Mouse (Mus musculus) forebrain, embryonic 15.5 days (tissue): ENCODE data around the gene Pard3. TPM values are rescaled to one million over a fixed set of nuclear protein-coding genes. Genes with fewer than 3 reads are reported as not detected.

Experiments
- ATAC-seq: fragments of 200-750 bp; cut with Nextera tagmentation; replicated peaks from 2 replicates; pipeline ENCODE4 v1.8.0; 2017; ENCODE audit warnings: mild to moderate bottlenecking, moderate TSS enrichment, moderate library complexity
- H3K27ac ChIP-seq: fragments of 300-500 bp; sonication (generic); replicated peaks from 2 replicates; pipeline ENCODE4 v1.5.1; 2015; ENCODE audit warnings: mild to moderate bottlenecking, inconsistent platforms
- H3K27me3 ChIP-seq: fragments of 300-500 bp; sonication (generic); 2 replicates; pipeline ENCODE4 v1.6.1; 2015; ENCODE audit warnings: inconsistent platforms
- H3K36me3 ChIP-seq: fragments of 300-500 bp; sonication (generic); 2 replicates; pipeline ENCODE4 v1.6.1; 2015; ENCODE audit warnings: mild to moderate bottlenecking, inconsistent platforms
- H3K4me1 ChIP-seq: fragments of 300-500 bp; sonication (generic); 2 replicates; pipeline ENCODE4 v1.6.1; 2015; ENCODE audit warnings: inconsistent platforms
- H3K4me2 ChIP-seq: fragments of 300-500 bp; sonication (generic); replicated peaks from 2 replicates; pipeline ENCODE4 v1.6.1; 2015; ENCODE audit warnings: mild to moderate bottlenecking, inconsistent platforms
- H3K4me3 ChIP-seq: fragments of 300-500 bp; sonication (generic); 2 replicates; pipeline ENCODE4 v1.5.1; 2015; ENCODE audit warnings: mild to moderate bottlenecking, inconsistent platforms
- H3K9ac ChIP-seq: fragments of 300-500 bp; sonication (generic); replicated peaks from 2 replicates; pipeline ENCODE4 v1.6.1; 2015; ENCODE audit warnings: mild to moderate bottlenecking, inconsistent platforms
- H3K9me3 ChIP-seq: fragments of 300-500 bp; sonication (generic); 2 replicates; pipeline ENCODE4 v1.6.1; 2016; ENCODE audit warnings: inconsistent platforms
- WGBS: fragments of 180-500 bp; shearing (Covaris S2); methylation state at CpG from one replicate; pipeline ENCODE4 v1.1.7; 2015; ENCODE audit warnings: mixed read lengths; 5-methylcytosine and 5-hydroxymethylcytosine counted together
- polyA plus RNA-seq: library from polyadenylated mRNA; unstranded; fragments of >200 nt; fragmentation: Nextera tagmentation; extraction: Ambion mirVana; gene quantifications from 2 replicates; pipeline ENCODE4 v1.2.1, GENCODE M21; 2015

Gene Pard3
- polyA plus RNA-seq, 1 experiment from 2014 or later: 18.6 TPM

- no peak overlapping the region for H3K4me2 ChIP-seq
- no peaks in the 10 kb centered on the region for H3K27me3 ChIP-seq
- H3K4me1 ChIP-seq: no peaks in the 10 kb centered on the region
- H3K9ac ChIP-seq: no peak overlapping the region
- H3K36me3 ChIP-seq: no peaks in the 10 kb centered on the region
- H3K9me3 ChIP-seq: no peaks in the 10 kb centered on the region
- ATAC-seq: no peak
- no peak overlapping the region for H3K27ac ChIP-seq
- H3K4me3 ChIP-seq: no peak overlapping the region
- WGBS: 94% methylated on average over 6 of the region's 6 CpGs
Measured at GRCm38 (mm10) chr8:127261051-127261450, 197.4 kb downstream of the Pard3 start.

DNA sequence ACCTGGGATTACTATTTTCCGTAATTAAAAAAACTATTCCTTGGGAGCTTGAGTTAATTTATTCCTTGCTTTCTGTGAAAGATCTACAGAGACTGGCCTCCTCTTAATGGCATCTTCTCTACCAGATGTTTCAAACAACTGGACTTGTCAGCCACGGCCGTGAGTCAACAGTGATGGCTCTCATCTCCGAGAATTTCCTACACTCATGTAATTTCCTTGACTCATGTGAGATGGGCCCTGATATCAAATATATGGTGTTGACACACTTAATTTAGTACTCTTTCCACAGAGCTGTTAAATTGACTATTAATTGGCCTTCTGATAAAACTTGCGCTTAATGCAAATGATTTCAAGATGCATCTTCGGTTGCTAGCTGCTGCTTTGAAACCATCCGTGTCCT, 198.3 kb downstream of the Pard3 start:
- Histone ChIP-seq H3K4me2 (no peak overlapping the region), H3K9ac (no peak overlapping the region), H3K36me3 (no peaks in the 10 kb centered on the region), H3K4me3 (no peak overlapping the region), H3K27me3 (no peaks in the 10 kb centered on the region), H3K4me1 (peaks cover 5% of the 10 kb centered on the region), H3K27ac (no peak overlapping the region), H3K9me3 (no peaks in the 10 kb centered on the region)
- 81% methylated on average over 7 of the region's 7 CpGs for WGBS
- no peak for ATAC-seq

- ATAC-seq: no peak
- Histone ChIP-seq H3K36me3 (no peaks in the 10 kb centered on the region), H3K4me1 (peaks cover 9% of the 10 kb centered on the region), H3K9me3 (no peaks in the 10 kb centered on the region), H3K4me3 (no peak overlapping the region), H3K27ac (no peak overlapping the region), H3K9ac (no peak overlapping the region), H3K27me3 (no peaks in the 10 kb centered on the region), H3K4me2 (no peak overlapping the region)
- 66% methylated on average over 3 of the region's 3 CpGs for WGBS
Measured at GRCm38 (mm10) chr8:127262436-127262835, 198.7 kb downstream of the Pard3 start.

DNA sequence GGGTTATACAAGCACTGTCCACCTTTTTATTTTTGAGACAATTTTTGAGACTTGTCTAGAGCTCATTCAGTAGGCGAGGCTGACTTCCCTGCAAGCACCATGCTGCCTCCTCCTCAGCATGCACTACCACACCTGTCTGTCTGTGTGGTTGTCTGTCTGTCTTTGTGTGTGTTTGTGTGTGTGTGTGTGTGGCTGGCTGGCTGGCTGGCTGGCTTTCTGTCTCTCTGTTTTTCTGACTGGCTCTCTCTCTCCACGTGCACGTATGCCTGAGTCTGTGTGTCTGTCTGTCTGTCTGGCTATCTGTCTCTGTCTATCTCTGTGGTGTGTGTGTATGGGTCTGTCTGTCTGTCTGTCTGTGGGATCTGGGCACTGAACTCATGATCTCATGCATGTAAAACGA, 199.2 kb downstream of the Pard3 start:
- Histone ChIP-seq H3K9ac (no peak overlapping the region), H3K4me2 (no peak overlapping the region), H3K27ac (no peak overlapping the region), H3K4me3 (no peak overlapping the region), H3K27me3 (no peaks in the 10 kb centered on the region), H3K36me3 (no peaks in the 10 kb centered on the region), H3K9me3 (no peaks in the 10 kb centered on the region), H3K4me1 (peaks cover 14% of the 10 kb centered on the region)
- 81% methylated on average over 4 of the region's 4 CpGs for WGBS
- ATAC-seq: no peak

- Histone ChIP-seq H3K27me3 (no peaks in the 10 kb centered on the region), H3K4me3 (no peak overlapping the region), H3K36me3 (no peaks in the 10 kb centered on the region), H3K27ac (no peak overlapping the region), H3K4me1 (peaks cover 19% of the 10 kb centered on the region), H3K4me2 (no peak overlapping the region), H3K9ac (no peak overlapping the region), H3K9me3 (no peaks in the 10 kb centered on the region)
- ATAC-seq: no peak
- WGBS: 74% methylated on average over 5 of the region's 5 CpGs
Measured at GRCm38 (mm10) chr8:127263457-127263856, 199.8 kb downstream of the Pard3 start.

DNA sequence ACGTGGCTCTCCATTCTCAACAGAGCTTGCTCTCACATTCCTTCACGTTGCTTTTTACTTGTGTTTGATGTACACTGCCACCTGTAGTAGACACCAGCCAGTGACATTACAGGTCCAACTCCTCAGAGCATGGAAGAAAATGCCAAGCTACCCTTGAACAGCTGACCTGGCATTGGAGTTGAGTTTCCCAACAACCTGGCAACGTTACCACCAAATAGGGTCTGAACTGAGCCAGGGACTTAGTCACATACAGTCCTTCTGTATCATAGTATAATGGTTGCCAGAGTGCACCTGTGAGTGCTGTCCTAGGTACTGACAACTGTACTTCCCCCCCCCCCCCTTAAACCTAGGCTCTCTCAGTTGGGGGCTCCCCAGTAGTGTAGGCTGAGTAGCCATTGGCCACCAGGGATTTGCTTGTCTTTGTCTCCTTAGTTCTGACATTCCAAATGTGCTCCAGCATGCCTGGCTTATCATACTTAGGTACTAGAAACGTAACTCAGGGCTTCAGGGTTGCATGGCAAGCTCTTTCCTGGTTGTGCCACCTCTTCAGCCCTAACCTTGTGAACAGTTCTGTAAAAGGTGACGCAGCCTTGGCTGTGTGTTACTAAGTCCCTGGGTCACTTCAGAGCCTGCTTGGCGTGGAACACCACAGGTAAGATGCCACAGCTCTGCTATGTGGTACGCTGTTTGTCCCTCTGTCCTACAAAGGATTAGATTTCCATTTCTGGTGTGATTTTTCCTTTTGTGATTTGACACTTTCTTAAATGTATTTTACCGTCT, 201.2 kb downstream of the Pard3 start:
- Histone ChIP-seq H3K27me3 (no peaks in the 10 kb centered on the region), H3K4me3 (no peak overlapping the region), H3K9me3 (no peaks in the 10 kb centered on the region), H3K9ac (no peak overlapping the region), H3K4me1 (peaks cover 22% of the 10 kb centered on the region), H3K4me2 (no peak overlapping the region), H3K36me3 (no peaks in the 10 kb centered on the region), H3K27ac (no peak overlapping the region)
- WGBS: 91% methylated on average over 8 of the region's 8 CpGs
- ATAC-seq: no peak

DNA sequence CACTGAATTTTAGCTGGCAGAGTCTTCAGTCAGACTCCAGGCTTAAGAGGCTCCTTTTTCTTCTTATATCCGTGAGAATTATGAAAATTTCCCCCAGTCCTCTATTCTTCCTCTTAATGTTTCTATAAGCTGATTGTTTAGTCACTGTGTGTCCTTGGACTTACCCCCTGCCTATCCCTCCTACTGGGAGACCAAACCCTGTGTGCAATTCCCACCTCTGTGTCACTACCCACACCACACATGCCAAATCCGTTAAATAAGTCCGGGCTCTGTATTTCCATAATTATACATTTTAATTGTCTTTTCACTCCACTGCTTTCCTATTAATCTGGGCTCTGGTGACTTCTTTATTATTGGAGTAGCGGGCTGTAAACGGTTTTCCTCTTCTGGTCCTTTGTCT, 203.1 kb downstream of the Pard3 start:
- no peak for ATAC-seq
- 5% methylated on average over 5 of the region's 5 CpGs for WGBS
- H3K4me1 ChIP-seq: peaks cover 22% of the 10 kb centered on the region
- no peak overlapping the region for H3K27ac ChIP-seq
- no peak overlapping the region for H3K9ac ChIP-seq
- H3K4me2 ChIP-seq: no peak overlapping the region
- H3K27me3 ChIP-seq: no peaks in the 10 kb centered on the region
- H3K9me3 ChIP-seq: no peaks in the 10 kb centered on the region
- no peak overlapping the region for H3K4me3 ChIP-seq
- H3K36me3 ChIP-seq: no peaks in the 10 kb centered on the region

- no peak; the same call in 1 of the 2 replicates for ATAC-seq
- no peak overlapping the region for H3K27ac ChIP-seq
Measured at GRCm38 (mm10) chr8:127268239-127269024, 204.7 kb downstream of the Pard3 start.

DNA sequence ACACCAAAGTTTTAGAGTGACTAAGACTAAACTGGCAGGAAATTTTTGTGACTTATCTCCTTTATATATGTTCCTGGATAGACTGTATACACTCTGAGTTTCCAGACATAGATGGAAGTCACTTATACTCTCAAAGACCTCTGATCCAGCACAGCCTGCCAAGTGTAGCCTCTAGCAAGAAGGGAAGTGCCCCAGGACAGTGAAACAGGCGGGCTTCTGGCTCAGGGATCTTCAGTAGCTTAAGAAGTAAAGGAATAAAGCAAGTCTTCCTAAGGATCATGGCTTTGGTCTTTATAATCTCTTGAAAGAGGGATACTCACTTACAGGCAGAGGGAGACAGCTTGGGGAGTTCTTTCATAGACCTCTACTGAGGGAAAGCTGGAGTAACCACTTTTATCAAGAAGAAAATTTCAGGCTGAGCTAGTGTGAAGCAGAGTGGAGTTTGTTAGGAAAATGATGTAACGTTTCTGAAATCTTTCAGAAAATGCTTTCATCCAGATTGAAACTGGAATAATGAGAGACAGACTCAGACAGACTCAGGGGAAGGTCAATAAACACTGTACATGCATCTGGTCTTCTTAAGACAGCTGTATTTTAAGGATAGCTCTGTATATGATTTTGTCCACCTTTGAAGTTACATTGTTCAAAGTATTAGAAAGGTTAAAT, 205.5 kb downstream of the Pard3 start:
- Histone ChIP-seq H3K9ac (no peak overlapping the region), H3K4me1 (peaks cover 22% of the 10 kb centered on the region), H3K4me3 (no peak overlapping the region), H3K9me3 (no peaks in the 10 kb centered on the region), H3K27me3 (no peaks in the 10 kb centered on the region), H3K4me2 (no peak overlapping the region), H3K27ac (no peak overlapping the region), H3K36me3 (no peaks in the 10 kb centered on the region)
- no peak for ATAC-seq
- WGBS: 60% methylated on average over 2 of the region's 2 CpGs

More at GRCm38 (mm10) chr8:127268239-127269024, 204.7 kb downstream of the Pard3 start:
- Histone ChIP-seq H3K4me2 (no peak overlapping the region), H3K4me1 (peaks cover 22% of the 10 kb centered on the region), H3K9ac (no peak overlapping the region), H3K36me3 (no peaks in the 10 kb centered on the region), H3K9me3 (no peaks in the 10 kb centered on the region), H3K27me3 (no peaks in the 10 kb centered on the region), H3K4me3 (no peak overlapping the region)
- WGBS: 38% methylated on average over 12 of the region's 12 CpGs

- no peak overlapping the region for H3K27ac ChIP-seq
- no peaks in the 10 kb centered on the region for H3K9me3 ChIP-seq
- H3K9ac ChIP-seq: no peak overlapping the region
- no peaks in the 10 kb centered on the region for H3K27me3 ChIP-seq
- ATAC-seq: no peak
- H3K4me3 ChIP-seq: no peak overlapping the region
- H3K4me2 ChIP-seq: no peak overlapping the region
- peaks cover 22% of the 10 kb centered on the region for H3K4me1 ChIP-seq
- H3K36me3 ChIP-seq: no peaks in the 10 kb centered on the region
- WGBS: 93% methylated on average over 3 of the region's 3 CpGs
Measured at GRCm38 (mm10) chr8:127271186-127271585, 207.5 kb downstream of the Pard3 start.

GRCm38 (mm10) chr8:127280299-127280974, 216.7 kb downstream of the Pard3 start:
- Histone ChIP-seq H3K4me2 (no peak overlapping the region), H3K27ac (peak overlapping the region; percentile 65), H3K27me3 (no peaks in the 10 kb centered on the region), H3K4me3 (no peak overlapping the region), H3K9ac (no peak overlapping the region; the same call in 1 of the 2 replicates), H3K36me3 (no peaks in the 10 kb centered on the region), H3K4me1 (peaks cover 13% of the 10 kb centered on the region), H3K9me3 (no peaks in the 10 kb centered on the region)
- WGBS: 61% methylated on average over 7 of the region's 7 CpGs
- peak; percentile 61 for ATAC-seq
